Mouse (Mus musculus): ENCODE measurements at regions not wholly inside any gene's neighbourhood (a gene's known extent, or its start where the extent isn't known, plus 50 kb on each side); places are given as distances from the start of the nearest gene placed in this dataset.
A peak's percentile ranks its signal among the peaks of the same experiment; 100 is the strongest.

DNA sequence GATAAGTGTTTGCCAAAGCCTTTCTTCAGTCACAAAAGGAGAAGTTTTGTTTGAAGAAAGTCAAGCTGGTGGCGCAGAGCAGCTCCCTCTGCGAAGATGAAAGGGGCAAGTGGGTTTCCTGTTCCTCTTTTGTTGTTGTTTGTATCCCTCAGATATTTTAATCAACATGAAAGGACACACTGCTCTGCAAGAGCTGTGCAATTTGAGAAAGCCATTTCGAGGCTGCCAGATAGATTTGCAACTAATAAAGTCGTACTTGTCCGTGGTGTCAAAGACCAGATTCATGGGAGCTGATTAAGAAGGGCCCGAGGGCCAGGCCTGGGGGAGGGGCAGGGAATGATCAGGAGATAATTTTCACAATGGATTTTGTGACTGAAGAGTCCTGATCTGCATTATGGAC is 177.7 kb downstream of the Pros1 start:
- 36% methylated on average over 6 of the region's 6 CpGs for WGBS
- H3K27ac ChIP-seq (ENCODE audit: low read depth, low read length) = no peak overlapping the region
- no peak overlapping the region for H3K4me2 ChIP-seq (replicated peaks; ENCODE audit: low read depth, low read length)
- no peaks in the 10 kb centered on the region; the same call in 1 of the 2 replicates for H3K27me3 ChIP-seq (ENCODE audit: control insufficient read depth, insufficient read depth, low read length)
- H3K4me3 ChIP-seq (ENCODE audit: low read depth, low read length) = no peak overlapping the region
- H3K9ac ChIP-seq (ENCODE audit: low read depth, low read length) = no peak overlapping the region
- no peaks in the 10 kb centered on the region for H3K4me1 ChIP-seq (replicated peaks; ENCODE audit: control insufficient read depth, insufficient read depth, low read length)
- ATAC-seq (ENCODE audit: low FRiP score) (peak; percentile 39), DNase-seq (ENCODE audit: low spot score) (peak; percentile 46)
- no peaks in the 10 kb centered on the region for H3K36me3 ChIP-seq (ENCODE audit: control insufficient read depth, insufficient read depth, low read length)
- no peaks in the 10 kb centered on the region for H3K9me3 ChIP-seq (ENCODE audit: control insufficient read depth, low read length)

GRCm38 (mm10) chr16:63049100-63049499 is 195.0 kb downstream of the Pros1 start:
- no peaks in the 10 kb centered on the region for H3K9me3 ChIP-seq (ENCODE audit: control insufficient read depth, low read length)
- DNase-seq (ENCODE audit: low spot score) = no peak

GRCm38 (mm10) chr16:63062883-63063282 is 208.8 kb downstream of the Pros1 start:
- no peak overlapping the region for H3K27ac ChIP-seq (ENCODE audit: low read depth, low read length)
- no peak for DNase-seq (ENCODE audit: low spot score)
- ATAC-seq (ENCODE audit: low FRiP score) = no peak

More at GRCm38 (mm10) chr16:63049100-63049499, 195.0 kb downstream of the Pros1 start:
- Histone ChIP-seq H3K4me1 (replicated peaks; ENCODE audit: control insufficient read depth, insufficient read depth, low read length) (no peaks in the 10 kb centered on the region), H3K9ac (ENCODE audit: low read depth, low read length) (no peak overlapping the region), H3K4me2 (replicated peaks; ENCODE audit: low read depth, low read length) (no peak overlapping the region), H3K27me3 (ENCODE audit: control insufficient read depth, insufficient read depth, low read length) (no peaks in the 10 kb centered on the region), H3K36me3 (ENCODE audit: control insufficient read depth, insufficient read depth, low read length) (no peaks in the 10 kb centered on the region), H3K27ac (ENCODE audit: low read depth, low read length) (no peak overlapping the region), H3K4me3 (ENCODE audit: low read depth, low read length) (no peak overlapping the region)
- 71% methylated on average over 1 of the region's 1 CpGs for WGBS
- ATAC-seq (ENCODE audit: low FRiP score) = no peak

GRCm38 (mm10) chr16:63069987-63070386 is 215.9 kb downstream of the Pros1 start:
- Histone ChIP-seq H3K9me3 (ENCODE audit: control insufficient read depth, low read length) (no peaks in the 10 kb centered on the region), H3K4me3 (ENCODE audit: low read depth, low read length) (no peak overlapping the region), H3K4me1 (replicated peaks; ENCODE audit: control insufficient read depth, insufficient read depth, low read length) (no peaks in the 10 kb centered on the region), H3K4me2 (replicated peaks; ENCODE audit: low read depth, low read length) (no peak overlapping the region), H3K9ac (ENCODE audit: low read depth, low read length) (no peak overlapping the region), H3K27ac (ENCODE audit: low read depth, low read length) (no peak overlapping the region), H3K36me3 (ENCODE audit: control insufficient read depth, insufficient read depth, low read length) (no peaks in the 10 kb centered on the region), H3K27me3 (ENCODE audit: control insufficient read depth, insufficient read depth, low read length) (no peaks in the 10 kb centered on the region)
- 88% methylated on average over 2 of the region's 2 CpGs for WGBS
- DNase-seq (ENCODE audit: low spot score) (no peak), ATAC-seq (ENCODE audit: low FRiP score) (no peak)

More at GRCm38 (mm10) chr16:63062883-63063282, 208.8 kb downstream of the Pros1 start:
- Histone ChIP-seq H3K4me3 (ENCODE audit: low read depth, low read length) (no peak overlapping the region), H3K4me1 (replicated peaks; ENCODE audit: control insufficient read depth, insufficient read depth, low read length) (no peaks in the 10 kb centered on the region), H3K36me3 (ENCODE audit: control insufficient read depth, insufficient read depth, low read length) (no peaks in the 10 kb centered on the region), H3K9me3 (ENCODE audit: control insufficient read depth, low read length) (no peaks in the 10 kb centered on the region), H3K9ac (ENCODE audit: low read depth, low read length) (no peak overlapping the region), H3K4me2 (replicated peaks; ENCODE audit: low read depth, low read length) (no peak overlapping the region), H3K27me3 (ENCODE audit: control insufficient read depth, insufficient read depth, low read length) (no peaks in the 10 kb centered on the region)

DNA sequence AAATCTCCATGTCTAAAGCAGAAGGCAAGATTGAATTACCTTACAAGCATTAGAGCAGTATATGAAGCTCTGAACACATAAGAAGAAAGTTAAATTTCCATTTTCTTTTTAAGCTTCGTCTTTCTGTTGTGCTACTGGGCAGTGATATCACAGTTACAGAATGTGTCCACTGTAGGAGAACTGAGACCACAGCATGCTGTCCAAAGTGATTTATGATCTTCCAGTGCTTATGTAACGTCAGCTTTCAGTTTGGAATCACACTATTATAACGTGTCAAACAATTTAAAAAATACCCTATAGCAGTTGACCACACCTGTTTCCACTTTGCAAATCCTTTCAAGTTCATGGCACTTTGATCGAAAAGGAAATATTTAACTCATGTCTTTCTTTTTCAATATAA is 221.7 kb downstream of the Pros1 start:
- ATAC-seq (ENCODE audit: low FRiP score) = no peak
- H3K36me3 ChIP-seq (ENCODE audit: control insufficient read depth, insufficient read depth, low read length) = no peaks in the 10 kb centered on the region
- 63% methylated on average over 4 of the region's 4 CpGs for WGBS

DNA sequence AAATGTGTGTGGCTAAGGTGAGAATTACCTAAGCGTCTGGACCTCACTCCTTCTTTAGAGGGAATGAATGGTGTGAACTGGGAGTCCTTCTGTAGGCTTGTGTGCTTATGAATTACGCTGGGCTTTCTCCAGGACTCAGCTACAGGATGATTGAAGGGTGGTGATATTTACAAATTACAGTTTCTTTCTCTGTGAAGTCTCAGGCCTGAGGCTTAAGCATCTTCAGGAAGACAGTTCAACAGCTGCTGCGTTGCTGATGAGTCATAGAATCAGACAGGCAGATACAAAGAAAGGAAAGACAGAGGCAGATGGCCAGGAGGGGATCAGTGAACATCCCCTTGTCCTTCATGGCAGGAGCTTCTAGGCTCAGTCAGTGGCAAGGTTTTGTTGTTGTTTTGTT is 227.3 kb downstream of the Pros1 start:
- DNase-seq (ENCODE audit: low spot score) = no peak

More for the DNA sequence above, 221.7 kb downstream of the Pros1 start:
- H3K9ac ChIP-seq (ENCODE audit: low read depth, low read length) = no peak overlapping the region
- no peak overlapping the region for H3K4me2 ChIP-seq (replicated peaks; ENCODE audit: low read depth, low read length)
- no peaks in the 10 kb centered on the region for H3K9me3 ChIP-seq (ENCODE audit: control insufficient read depth, low read length)
- no peak for DNase-seq (ENCODE audit: low spot score)
- H3K27me3 ChIP-seq (ENCODE audit: control insufficient read depth, insufficient read depth, low read length) = no peaks in the 10 kb centered on the region
- no peak overlapping the region for H3K4me3 ChIP-seq (ENCODE audit: low read depth, low read length)
- H3K4me1 ChIP-seq (replicated peaks; ENCODE audit: control insufficient read depth, insufficient read depth, low read length) = no peaks in the 10 kb centered on the region
- no peak overlapping the region for H3K27ac ChIP-seq (ENCODE audit: low read depth, low read length)

DNA sequence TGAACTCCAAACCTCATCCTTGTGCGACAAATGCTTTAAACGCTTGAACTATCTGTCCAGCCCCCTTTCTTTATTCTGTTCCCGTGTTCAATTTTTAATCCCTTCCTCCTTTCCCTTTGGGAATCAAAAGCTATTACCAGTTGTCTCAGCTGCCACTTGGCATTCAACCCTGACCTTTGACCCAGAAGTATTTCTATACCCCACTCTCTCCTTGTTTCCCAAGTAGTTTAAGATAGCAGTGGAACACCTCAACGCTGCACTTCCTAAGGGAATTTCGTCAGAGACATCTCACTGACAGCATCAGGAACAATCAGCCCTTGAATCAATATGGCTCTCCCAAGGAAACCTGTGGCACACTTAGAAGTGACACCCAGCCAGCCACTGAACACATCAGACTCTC is 229.1 kb downstream of the Pros1 start:
- H3K9me3 ChIP-seq (ENCODE audit: control insufficient read depth, low read length) = no peaks in the 10 kb centered on the region
- WGBS = 42% methylated on average over 5 of the region's 5 CpGs
- DNase-seq (ENCODE audit: low spot score) (no peak), ATAC-seq (ENCODE audit: low FRiP score) (0 out of 2 replicates have a peak, but pooled peaks have one; percentile 53)
- no peak overlapping the region for H3K27ac ChIP-seq (ENCODE audit: low read depth, low read length)
- no peak overlapping the region for H3K4me2 ChIP-seq (replicated peaks; ENCODE audit: low read depth, low read length)
- H3K27me3 ChIP-seq (ENCODE audit: control insufficient read depth, insufficient read depth, low read length) = no peaks in the 10 kb centered on the region
- no peaks in the 10 kb centered on the region for H3K36me3 ChIP-seq (ENCODE audit: control insufficient read depth, insufficient read depth, low read length)
- H3K9ac ChIP-seq (ENCODE audit: low read depth, low read length) = no peak overlapping the region
- no peaks in the 10 kb centered on the region for H3K4me1 ChIP-seq (replicated peaks; ENCODE audit: control insufficient read depth, insufficient read depth, low read length)
- H3K4me3 ChIP-seq (ENCODE audit: low read depth, low read length) = no peak overlapping the region

More for the DNA sequence above, 227.3 kb downstream of the Pros1 start:
- ATAC-seq (ENCODE audit: low FRiP score) = 0 out of 2 replicates have a peak, but pooled peaks have one; percentile 38
- Histone ChIP-seq H3K4me2 (replicated peaks; ENCODE audit: low read depth, low read length) (no peak overlapping the region), H3K27me3 (ENCODE audit: control insufficient read depth, insufficient read depth, low read length) (no peaks in the 10 kb centered on the region), H3K9me3 (ENCODE audit: control insufficient read depth, low read length) (no peaks in the 10 kb centered on the region), H3K36me3 (ENCODE audit: control insufficient read depth, insufficient read depth, low read length) (no peaks in the 10 kb centered on the region), H3K27ac (ENCODE audit: low read depth, low read length) (no peak overlapping the region), H3K4me3 (ENCODE audit: low read depth, low read length) (no peak overlapping the region), H3K4me1 (replicated peaks; ENCODE audit: control insufficient read depth, insufficient read depth, low read length) (no peaks in the 10 kb centered on the region), H3K9ac (ENCODE audit: low read depth, low read length) (no peak overlapping the region)
- WGBS = 62% methylated on average over 3 of the region's 3 CpGs

DNA sequence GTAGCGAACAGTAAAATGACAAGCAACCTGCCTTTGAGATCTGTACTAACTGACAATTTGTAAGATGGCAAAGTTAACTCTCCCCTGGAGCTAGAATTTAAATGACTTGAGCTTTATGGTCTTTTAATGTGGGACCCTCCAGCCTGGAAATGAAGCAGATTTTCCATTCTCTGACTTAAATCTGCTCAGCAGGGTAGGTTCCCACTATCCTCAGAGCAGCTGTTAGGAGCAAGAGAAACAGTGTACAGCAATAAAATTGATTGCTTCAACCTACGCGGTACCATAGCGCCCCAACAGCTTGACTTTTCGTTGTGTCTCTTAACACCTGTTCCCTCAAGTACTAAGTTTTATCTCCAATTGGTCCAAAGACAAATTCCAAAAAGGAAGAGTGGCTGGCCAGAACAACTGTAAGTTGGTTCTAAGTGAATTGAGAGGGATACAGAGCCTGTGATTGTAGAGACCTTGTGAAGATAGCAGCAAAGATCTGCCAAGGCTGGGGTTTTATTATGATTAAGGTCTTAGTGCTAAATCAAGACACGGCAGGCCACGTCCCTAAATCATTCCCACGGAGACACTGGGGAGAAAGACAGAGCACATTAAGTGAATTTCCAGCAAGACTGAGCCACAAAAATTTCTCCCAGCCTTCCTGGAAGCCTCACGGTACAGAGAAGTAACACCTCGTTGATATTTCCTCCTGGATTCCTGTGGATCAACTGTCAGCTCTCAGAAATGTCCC is 230.1 kb downstream of the Pros1 start:
- DNase-seq (ENCODE audit: low spot score) = no peak
- Histone ChIP-seq H3K9ac (ENCODE audit: low read depth, low read length) (no peak overlapping the region), H3K27ac (ENCODE audit: low read depth, low read length) (no peak overlapping the region), H3K4me1 (replicated peaks; ENCODE audit: control insufficient read depth, insufficient read depth, low read length) (no peaks in the 10 kb centered on the region), H3K36me3 (ENCODE audit: control insufficient read depth, insufficient read depth, low read length) (no peaks in the 10 kb centered on the region), H3K4me2 (replicated peaks; ENCODE audit: low read depth, low read length) (no peak overlapping the region), H3K9me3 (ENCODE audit: control insufficient read depth, low read length) (no peaks in the 10 kb centered on the region), H3K27me3 (ENCODE audit: control insufficient read depth, insufficient read depth, low read length) (no peaks in the 10 kb centered on the region), H3K4me3 (ENCODE audit: low read depth, low read length) (no peak overlapping the region)
- peak; percentile 58; the same call in 1 of the 2 replicates for ATAC-seq (ENCODE audit: low FRiP score)
- 75% methylated on average over 10 of the region's 10 CpGs for WGBS

DNA sequence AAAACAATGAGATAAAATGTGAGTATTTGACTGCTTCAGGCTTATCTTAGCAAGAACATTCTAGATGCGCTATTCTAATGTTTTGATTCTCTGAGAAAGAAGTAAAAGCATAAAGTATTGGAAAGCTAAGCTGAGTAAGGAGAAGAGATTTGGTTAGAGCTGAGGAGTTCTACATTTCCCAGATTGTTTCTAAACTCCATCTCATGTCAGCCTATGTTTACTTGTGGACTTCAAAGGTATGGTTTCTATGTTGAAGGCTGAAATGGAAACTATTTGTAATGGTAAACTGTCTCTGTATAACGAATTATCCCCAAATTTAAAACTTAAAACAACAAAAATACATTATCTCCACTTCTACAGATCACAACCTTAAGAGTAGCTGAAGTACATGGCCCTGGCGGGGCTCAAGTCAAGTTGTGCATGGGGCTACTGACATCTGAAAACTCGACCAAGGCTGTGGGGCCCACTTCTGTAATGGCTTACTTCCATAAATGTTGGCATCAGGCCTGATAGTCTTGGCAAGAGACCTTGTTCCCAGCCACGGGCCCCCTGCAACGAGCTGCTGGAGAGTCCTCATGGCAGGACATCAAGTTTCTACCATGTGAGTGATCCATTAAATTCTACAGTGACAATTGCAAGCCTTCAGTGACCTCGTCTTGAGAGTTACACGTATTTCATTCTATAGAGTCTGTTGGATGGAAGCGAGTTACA is 232.1 kb downstream of the Pros1 start:
- ATAC-seq (ENCODE audit: low FRiP score) = no peak
- H3K4me1 ChIP-seq (replicated peaks; ENCODE audit: control insufficient read depth, insufficient read depth, low read length) = no peaks in the 10 kb centered on the region
- no peaks in the 10 kb centered on the region for H3K36me3 ChIP-seq (ENCODE audit: control insufficient read depth, insufficient read depth, low read length)
- no peaks in the 10 kb centered on the region for H3K27me3 ChIP-seq (ENCODE audit: control insufficient read depth, insufficient read depth, low read length)
- no peak for DNase-seq (ENCODE audit: low spot score)
- no peak overlapping the region for H3K9ac ChIP-seq (ENCODE audit: low read depth, low read length)
- 87% methylated on average over 9 of the region's 9 CpGs for WGBS
- no peak overlapping the region for H3K27ac ChIP-seq (ENCODE audit: low read depth, low read length)
- H3K4me2 ChIP-seq (replicated peaks; ENCODE audit: low read depth, low read length) = no peak overlapping the region
- no peaks in the 10 kb centered on the region for H3K9me3 ChIP-seq (ENCODE audit: control insufficient read depth, low read length)
- no peak overlapping the region for H3K4me3 ChIP-seq (ENCODE audit: low read depth, low read length)

Data from hindbrain, embryonic 11.5 days (tissue).